Mouse (Mus musculus) midbrain, embryonic 11.5 days (tissue): ENCODE measurements at regions not wholly inside any gene's neighbourhood (a gene's known extent, or its start where the extent isn't known, plus 50 kb on each side); places are given as distances from the start of the nearest gene placed in this dataset.
"Not testable (repeated sequence)": the region's sequence is repeated elsewhere in the genome, so short reads cannot be mapped to it uniquely, and the experiment has no call there.

ENCODE experiments used
- ATAC-seq: fragments of 200-750 bp; cut with Nextera tagmentation; 2 replicates; pipeline ENCODE4 v1.8.0; 2017; ENCODE audit warnings: moderate TSS enrichment, moderate library complexity; ENCODE audit not compliant: low FRiP score
- DNase-seq: peaks from one replicate; pipeline ENCODE4 v3.0.0; 2015; ENCODE audit warnings: low spot score; ENCODE audit errors: missing footprints
- H3K27ac ChIP-seq: fragments of 300-500 bp; sonication (generic); 2 replicates; pipeline ENCODE4 v1.5.1; 2014; ENCODE audit warnings: low read depth, low read length
- H3K27me3 ChIP-seq: fragments of 300-500 bp; sonication (generic); 2 replicates; pipeline ENCODE4 v1.6.1; 2014; ENCODE audit warnings: mild to moderate bottlenecking, low read length, moderate library complexity, mixed read lengths; ENCODE audit not compliant: control insufficient read depth, insufficient read depth
- H3K36me3 ChIP-seq: fragments of 300-500 bp; sonication (generic); 2 replicates; pipeline ENCODE4 v1.6.1; 2014; ENCODE audit warnings: mild to moderate bottlenecking, low read length, moderate library complexity, mixed read lengths; ENCODE audit not compliant: control insufficient read depth, insufficient read depth
- H3K4me1 ChIP-seq: fragments of 300-500 bp; sonication (generic); 2 replicates; pipeline ENCODE4 v1.6.1; 2014; ENCODE audit warnings: low read length; ENCODE audit not compliant: control insufficient read depth, insufficient read depth
- H3K4me2 ChIP-seq: fragments of 300-500 bp; sonication (generic); 2 replicates; pipeline ENCODE4 v1.6.1; 2014; ENCODE audit warnings: mild to moderate bottlenecking, moderate library complexity
- H3K4me3 ChIP-seq: fragments of 300-500 bp; sonication (generic); 2 replicates; pipeline ENCODE4 v1.5.1; 2014; ENCODE audit warnings: low read depth, low read length
- H3K9ac ChIP-seq: fragments of 300-500 bp; sonication (generic); 2 replicates; pipeline ENCODE4 v1.6.1; 2014; ENCODE audit warnings: low read length
- H3K9me3 ChIP-seq: fragments of 300-500 bp; sonication (generic); 2 replicates; pipeline ENCODE4 v1.6.1; 2016; ENCODE audit warnings: low read length; ENCODE audit not compliant: control insufficient read depth
- WGBS: fragments of 180-500 bp; shearing (Covaris S2); extraction: QIAGEN DNeasy Blood & Tissue Kit; methylation state at CpG from one replicate; pipeline ENCODE4 v1.1.7; 2014; 5-methylcytosine and 5-hydroxymethylcytosine counted together

- Histone ChIP-seq H3K4me1 (no peaks in the 10 kb centered on the region), H3K9ac (no peak overlapping the region), H3K9me3 (no peaks in the 10 kb centered on the region), H3K27ac (no peak overlapping the region), H3K36me3 (no peaks in the 10 kb centered on the region), H3K4me3 (no peak overlapping the region), H3K4me2 (no peak overlapping the region), H3K27me3 (no peaks in the 10 kb centered on the region)
- 23% methylated on average over 4 of the region's 4 CpGs for WGBS
- 0 out of 2 replicates have a peak, but pooled peaks have one; percentile 57 for ATAC-seq
- DNase-seq = peak; percentile 89
Observed at GRCm38 (mm10) chr4:61998366-61998765, 55.6 kb downstream of the Mup20 start.

GRCm38 (mm10) chr4:61989941-61990340 is 64.0 kb downstream of the Mup20 start:
- H3K27ac ChIP-seq, H3K4me2 ChIP-seq, H3K9me3 ChIP-seq, H3K9ac ChIP-seq, H3K36me3 ChIP-seq, H3K4me1 ChIP-seq, DNase-seq, H3K27me3 ChIP-seq, ATAC-seq, H3K4me3 ChIP-seq: not testable (repeated sequence)

GRCm38 (mm10) chr4:61976159-61976558 is 77.8 kb downstream of the Mup20 start:
- H3K4me1 ChIP-seq = no peaks in the 10 kb centered on the region
- no peak overlapping the region for H3K27ac ChIP-seq
- DNase-seq (no peak), ATAC-seq (no peak)
- no peak overlapping the region for H3K4me2 ChIP-seq
- H3K9me3 ChIP-seq = no peaks in the 10 kb centered on the region; the same call in 1 of the 2 replicates
- 94% methylated on average over 7 of the region's 7 CpGs for WGBS
- H3K4me3 ChIP-seq = no peak overlapping the region
- no peaks in the 10 kb centered on the region for H3K36me3 ChIP-seq
- H3K9ac ChIP-seq = no peak overlapping the region
- H3K27me3 ChIP-seq = no peaks in the 10 kb centered on the region

- WGBS = 64% methylated on average over 2 of the region's 2 CpGs
- DNase-seq (peak; percentile 86), ATAC-seq (no peak)
- H3K4me3 ChIP-seq = no peak overlapping the region
- no peak overlapping the region for H3K27ac ChIP-seq
- H3K9me3 ChIP-seq = no peaks in the 10 kb centered on the region; the same call in 1 of the 2 replicates
- no peaks in the 10 kb centered on the region for H3K27me3 ChIP-seq
- no peak overlapping the region for H3K9ac ChIP-seq
- no peaks in the 10 kb centered on the region for H3K4me1 ChIP-seq
- no peak overlapping the region for H3K4me2 ChIP-seq
- no peaks in the 10 kb centered on the region for H3K36me3 ChIP-seq
Observed at GRCm38 (mm10) chr4:61973236-61973635, 80.7 kb downstream of the Mup20 start.

- Histone ChIP-seq H3K4me3 (no peak overlapping the region), H3K4me1 (no peaks in the 10 kb centered on the region), H3K4me2 (no peak overlapping the region), H3K27ac (no peak overlapping the region), H3K27me3 (no peaks in the 10 kb centered on the region), H3K9ac (no peak overlapping the region), H3K9me3 (no peaks in the 10 kb centered on the region), H3K36me3 (no peaks in the 10 kb centered on the region)
- ATAC-seq = no peak
- 74% methylated on average over 1 of the region's 1 CpGs for WGBS
- no peak for DNase-seq
Observed at GRCm38 (mm10) chr4:61969691-61970090, 84.3 kb downstream of the Mup20 start.

- ATAC-seq, H3K36me3 ChIP-seq, H3K4me1 ChIP-seq, H3K27me3 ChIP-seq, H3K27ac ChIP-seq, DNase-seq, H3K4me3 ChIP-seq, H3K4me2 ChIP-seq, H3K9ac ChIP-seq, H3K9me3 ChIP-seq: not testable (repeated sequence)
- 81% methylated on average over 6 of the region's 6 CpGs for WGBS
Observed at GRCm38 (mm10) chr4:61967674-61968073, 86.3 kb downstream of the Mup20 start.

- no peak overlapping the region for H3K4me2 ChIP-seq
- no peak overlapping the region for H3K4me3 ChIP-seq
- no peaks in the 10 kb centered on the region for H3K4me1 ChIP-seq
- H3K9ac ChIP-seq = no peak overlapping the region
- DNase-seq (no peak), ATAC-seq (no peak)
- H3K9me3 ChIP-seq = no peaks in the 10 kb centered on the region
- H3K36me3 ChIP-seq = no peaks in the 10 kb centered on the region
- no peaks in the 10 kb centered on the region for H3K27me3 ChIP-seq
- H3K27ac ChIP-seq = no peak overlapping the region
Observed at GRCm38 (mm10) chr4:61962315-61962714, 91.6 kb downstream of the Mup20 start.
